Mouse (Mus musculus): ENCODE results near the gene Jpt2. TPM values are rescaled to one million over a fixed set of nuclear protein-coding genes. Genes with fewer than 3 reads are reported as not detected.

Gene Jpt2
- polyA plus RNA-seq, 1 experiment from 2014 or later, result 183 TPM

DNA sequence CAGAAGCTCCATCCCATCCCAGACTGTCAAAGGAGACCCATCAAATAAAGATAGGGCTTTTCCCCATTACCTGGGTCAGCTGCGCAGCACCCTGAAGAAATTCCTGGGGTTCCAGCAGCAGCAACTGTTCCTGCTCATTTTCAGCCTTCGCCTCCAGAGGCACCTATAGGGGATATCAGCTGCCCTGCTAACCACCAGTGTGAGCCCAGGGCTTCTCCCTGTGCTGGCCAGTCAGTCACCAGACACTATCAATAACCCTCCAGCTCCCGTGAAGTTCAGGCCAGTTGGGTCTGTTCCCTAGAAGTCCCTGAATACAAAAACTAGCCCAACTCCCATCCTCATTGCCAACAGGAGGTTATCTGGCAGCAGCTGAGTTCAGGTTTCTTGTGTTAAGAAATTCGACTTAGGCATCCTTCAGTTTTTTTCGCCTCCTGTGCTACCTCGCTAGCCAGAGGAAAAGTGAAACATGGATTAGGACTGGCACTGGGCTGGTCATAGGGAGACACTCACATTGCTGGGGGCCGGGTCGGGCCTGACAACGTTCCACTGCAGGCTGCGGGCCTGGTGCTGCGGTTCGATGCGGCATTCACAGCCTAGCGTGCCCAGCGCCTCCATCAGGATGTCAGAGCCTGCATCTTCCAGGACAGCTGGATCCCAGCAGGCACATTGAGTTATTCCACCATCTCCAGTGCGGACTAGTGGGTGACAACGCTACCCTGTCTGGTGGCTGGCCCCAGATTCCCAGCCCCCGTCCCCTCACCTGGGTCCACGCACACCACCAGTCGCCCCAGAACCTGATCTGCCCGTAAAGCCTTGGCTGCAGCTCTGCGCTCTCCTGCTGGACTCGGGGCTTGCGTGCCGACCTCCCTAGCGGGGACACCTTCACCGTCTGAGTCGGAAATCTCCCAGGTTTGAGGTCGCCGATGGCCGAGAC is 66.2 kb downstream of the Jpt2 start:
- H3K4me1 ChIP-seq (replicated peaks), result peaks cover 29% of the 10 kb centered on the region
- H3K27ac ChIP-seq, result peak overlapping the region; percentile 87
- H3K27me3 ChIP-seq (replicated peaks), result no peaks in the 10 kb centered on the region
- WGBS, result 10% methylated on average over 31 of the region's 31 CpGs
- peak overlapping the region; percentile 83 for H3K9ac ChIP-seq
- H3K9me3 ChIP-seq, result no peaks in the 10 kb centered on the region
- peaks cover 42% of the 10 kb centered on the region for H3K36me3 ChIP-seq
- peak overlapping the region; percentile 91 for H3K4me3 ChIP-seq (replicated peaks)
- peak overlapping the region; percentile 92 for H3K4me2 ChIP-seq (replicated peaks)
- peak; percentile 23 for ATAC-seq

DNA sequence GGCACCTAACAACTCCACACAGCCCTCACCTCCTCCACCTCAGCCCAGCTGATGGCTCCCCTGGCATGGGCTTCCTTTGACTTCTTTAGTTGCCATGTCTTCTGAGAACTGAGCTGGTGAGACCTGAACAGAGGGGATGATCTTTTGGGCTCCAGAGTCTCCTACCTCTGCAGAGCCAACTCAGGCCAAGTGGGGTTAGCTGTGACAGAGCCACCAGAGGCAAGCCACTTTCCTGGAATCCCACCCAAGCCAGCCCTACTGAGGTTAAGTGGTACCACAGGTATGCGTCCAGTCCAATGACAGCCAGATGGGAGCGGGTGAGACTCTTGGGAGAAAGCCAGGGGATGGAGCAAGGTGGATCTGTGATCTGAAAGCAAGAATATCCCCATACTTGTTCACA is 67.2 kb downstream of the Jpt2 start:
- Histone ChIP-seq H3K4me3 (replicated peaks) (no peak overlapping the region), H3K27ac (no peak overlapping the region), H3K36me3 (peaks cover 32% of the 10 kb centered on the region)

DNA sequence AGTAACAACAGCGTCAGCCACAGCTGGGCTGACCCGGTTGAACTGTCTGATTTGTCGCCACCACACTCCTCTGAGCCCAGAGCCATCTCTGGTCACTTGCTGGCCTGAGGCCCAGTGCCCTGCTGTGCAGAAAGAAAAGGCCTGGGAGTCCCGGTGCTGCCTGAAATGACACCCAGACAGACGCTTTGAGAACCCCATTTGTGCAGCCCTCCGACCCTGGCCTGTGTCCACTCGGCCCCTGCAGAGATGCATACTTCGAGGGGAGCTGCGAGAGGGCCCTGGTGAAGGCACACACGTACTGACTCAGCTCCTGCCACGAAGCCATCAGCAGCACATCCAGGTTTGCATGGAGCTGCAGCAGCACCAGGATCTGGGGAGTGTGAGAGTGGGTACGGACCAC is 67.7 kb downstream of the Jpt2 start:
- ATAC-seq, result no peak
- no peaks in the 10 kb centered on the region for H3K9me3 ChIP-seq
- H3K4me2 ChIP-seq (replicated peaks), result no peak overlapping the region
- H3K4me3 ChIP-seq (replicated peaks), result no peak overlapping the region
- WGBS, result 92% methylated on average over 12 of the region's 12 CpGs
- peaks cover 32% of the 10 kb centered on the region for H3K36me3 ChIP-seq
- no peaks in the 10 kb centered on the region for H3K27me3 ChIP-seq (replicated peaks)
- H3K4me1 ChIP-seq (replicated peaks), result peaks cover 30% of the 10 kb centered on the region
- no peak overlapping the region for H3K9ac ChIP-seq
- no peak overlapping the region for H3K27ac ChIP-seq

More for the DNA sequence above, 67.2 kb downstream of the Jpt2 start:
- Histone ChIP-seq H3K9ac (no peak overlapping the region), H3K4me1 (replicated peaks) (peaks cover 29% of the 10 kb centered on the region), H3K27me3 (replicated peaks) (no peaks in the 10 kb centered on the region), H3K4me2 (replicated peaks) (peak overlapping the region; percentile 92; the same call in 1 of the 2 replicates), H3K9me3 (no peaks in the 10 kb centered on the region)
- ATAC-seq, result no peak
- whole genome bisulfite sequencing, result 90% methylated on average over 2 of the region's 2 CpGs

DNA sequence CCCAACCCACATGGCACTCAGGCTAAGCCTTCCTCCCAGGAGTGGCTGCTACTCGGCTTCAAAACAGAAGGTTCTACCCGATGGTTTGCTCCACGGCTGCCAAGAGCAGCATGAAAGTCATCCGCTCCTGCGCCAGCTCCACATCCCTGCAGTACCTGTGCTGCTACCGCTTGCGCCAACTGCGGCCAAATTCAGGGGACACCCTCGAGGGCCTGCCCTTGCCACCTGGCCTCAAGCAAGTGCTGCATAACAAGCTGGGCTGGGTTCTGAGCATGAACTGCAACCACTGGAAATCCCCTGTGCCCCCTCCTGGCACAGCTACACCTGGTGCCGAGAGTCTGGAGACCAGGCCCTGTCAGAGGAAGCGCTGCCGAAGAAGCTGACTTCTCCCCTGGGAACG is 69.2 kb downstream of the Jpt2 start:
- Histone ChIP-seq H3K9ac (no peak overlapping the region), H3K4me3 (replicated peaks) (no peak overlapping the region), H3K9me3 (no peaks in the 10 kb centered on the region), H3K27ac (no peak overlapping the region), H3K4me1 (replicated peaks) (peaks cover 28% of the 10 kb centered on the region), H3K4me2 (replicated peaks) (no peak overlapping the region), H3K36me3 (peaks cover 29% of the 10 kb centered on the region), H3K27me3 (replicated peaks) (no peaks in the 10 kb centered on the region)
- WGBS, result 86% methylated on average over 13 of the region's 13 CpGs
- no peak for ATAC-seq

DNA sequence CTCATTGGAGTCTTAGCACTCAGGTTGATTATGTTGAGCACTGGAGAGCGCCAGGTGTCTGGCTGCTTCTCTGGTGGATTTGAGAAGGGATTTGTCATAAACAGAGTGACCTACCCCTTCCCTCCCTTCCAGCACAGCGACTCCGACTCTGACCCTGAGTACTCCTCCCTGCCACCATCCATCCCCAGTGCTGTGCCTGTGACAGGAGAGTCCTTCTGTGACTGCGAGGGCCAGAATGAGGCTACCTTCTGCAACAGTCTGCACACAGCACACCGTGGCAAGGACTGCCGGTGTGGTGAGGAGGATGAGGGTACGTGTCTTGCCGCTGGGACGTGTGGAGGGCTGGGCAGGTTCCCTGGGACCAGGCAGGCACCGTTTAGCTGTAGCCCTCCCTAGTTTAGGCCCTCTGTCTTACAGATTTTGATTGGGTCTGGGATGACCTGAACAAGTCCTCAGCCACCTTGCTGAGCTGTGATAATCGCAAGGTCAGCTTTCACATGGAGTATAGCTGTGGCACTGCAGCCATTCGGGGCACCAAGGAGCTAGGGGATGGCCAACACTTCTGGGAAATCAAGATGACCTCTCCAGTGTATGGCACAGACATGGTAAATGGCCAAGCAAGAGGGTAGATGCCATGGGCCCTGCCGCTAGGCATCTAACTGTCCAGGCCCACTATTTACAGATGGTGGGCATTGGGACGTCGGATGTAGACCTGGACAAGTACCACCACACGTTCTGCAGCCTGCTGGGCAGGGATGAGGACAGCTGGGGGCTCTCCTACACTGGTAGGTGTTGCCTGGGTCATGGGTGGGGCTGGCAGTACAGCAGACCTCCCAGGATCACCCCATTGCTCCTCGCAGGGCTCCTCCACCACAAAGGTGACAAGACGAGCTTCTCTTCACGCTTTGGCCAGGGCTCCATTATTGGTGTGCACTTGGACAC is 70.1 kb downstream of the Jpt2 start:
- H3K9me3 ChIP-seq, result no peaks in the 10 kb centered on the region
- H3K4me1 ChIP-seq (replicated peaks), result peaks cover 24% of the 10 kb centered on the region
- no peak overlapping the region for H3K4me2 ChIP-seq (replicated peaks)
- no peak overlapping the region for H3K9ac ChIP-seq
- WGBS, result 86% methylated on average over 19 of the region's 19 CpGs
- peaks cover 29% of the 10 kb centered on the region for H3K36me3 ChIP-seq
- no peaks in the 10 kb centered on the region for H3K27me3 ChIP-seq (replicated peaks)
- H3K27ac ChIP-seq, result no peak overlapping the region
- no peak for ATAC-seq
- no peak overlapping the region for H3K4me3 ChIP-seq (replicated peaks)

DNA sequence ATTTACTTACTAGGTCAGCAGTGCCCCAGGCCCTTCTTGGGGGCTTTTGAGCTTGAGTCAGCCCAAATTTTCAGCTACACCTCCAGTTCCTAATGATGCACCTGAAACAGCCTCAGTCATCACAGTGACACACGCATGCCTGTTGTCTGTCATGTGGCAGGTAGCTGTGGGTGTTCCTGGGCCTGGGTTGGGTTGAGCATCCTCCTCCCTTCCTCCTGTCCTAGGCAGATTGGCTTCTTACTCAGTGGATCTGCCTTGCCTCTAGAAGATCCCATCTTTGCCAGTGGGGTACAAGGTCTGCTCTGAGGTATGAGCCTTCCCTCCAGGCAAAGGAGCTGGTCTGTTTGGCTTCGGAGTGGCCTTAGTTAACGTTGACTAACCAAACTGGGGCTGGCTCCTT is 71.6 kb downstream of the Jpt2 start:
- peaks cover 29% of the 10 kb centered on the region for H3K36me3 ChIP-seq
- WGBS, result 86% methylated on average over 3 of the region's 3 CpGs
- H3K4me1 ChIP-seq (replicated peaks), result peaks cover 25% of the 10 kb centered on the region
- no peaks in the 10 kb centered on the region for H3K9me3 ChIP-seq
- no peak for ATAC-seq
- no peak overlapping the region for H3K4me2 ChIP-seq (replicated peaks)
- no peak overlapping the region for H3K27ac ChIP-seq
- H3K4me3 ChIP-seq (replicated peaks), result no peak overlapping the region
- H3K27me3 ChIP-seq (replicated peaks), result no peaks in the 10 kb centered on the region
- H3K9ac ChIP-seq, result no peak overlapping the region

Other genes with a start within 250 kb of the Jpt2 start
- gene Rnf151, start 242.6 kb downstream of the Jpt2 start, polyA plus RNA-seq (2015; fragmentation: Nextera tagmentation; extraction: Ambion mirVana), result 0.11 and 0.19 TPM in 2 replicates
- 1,514 and 1,667 TPM in 2 replicates for gene Rps2, start 242.6 kb downstream of the Jpt2 start, polyA plus RNA-seq (2015; fragmentation: Nextera tagmentation; extraction: Ambion mirVana)
- gene Ndufb10, start 236.2 kb downstream of the Jpt2 start, polyA plus RNA-seq (2015; fragmentation: Nextera tagmentation; extraction: Ambion mirVana), result 303 and 319 TPM in 2 replicates
- gene Rpl3l, start 232.9 kb downstream of the Jpt2 start, polyA plus RNA-seq (2015; fragmentation: Nextera tagmentation; extraction: Ambion mirVana), result not detected in 2 replicates
- 32.4 and 33.9 TPM in 2 replicates for gene Msrb1, start 224.0 kb downstream of the Jpt2 start, polyA plus RNA-seq (2015; fragmentation: Nextera tagmentation; extraction: Ambion mirVana)
- gene Hs3st6, start 207.7 kb downstream of the Jpt2 start, polyA plus RNA-seq (2015; fragmentation: Nextera tagmentation; extraction: Ambion mirVana), result 0.78 and 0.81 TPM in 2 replicates
- not detected in 2 replicates for gene Meiob, start 156.4 kb downstream of the Jpt2 start, polyA plus RNA-seq (2015; fragmentation: Nextera tagmentation; extraction: Ambion mirVana)
- gene Hagh, start 120.5 kb downstream of the Jpt2 start, polyA plus RNA-seq (2015; fragmentation: Nextera tagmentation; extraction: Ambion mirVana), result 55.1 and 69.8 TPM in 2 replicates
- gene Fahd1, start 110.3 kb downstream of the Jpt2 start, polyA plus RNA-seq (2015; fragmentation: Nextera tagmentation; extraction: Ambion mirVana), result 77.1 and 77.6 TPM in 2 replicates
- gene Igfals, start 94.7 kb downstream of the Jpt2 start, polyA plus RNA-seq (2015; fragmentation: Nextera tagmentation; extraction: Ambion mirVana), result 3.4 and 4.4 TPM in 2 replicates
- gene Nubp2, start 74.3 kb downstream of the Jpt2 start, polyA plus RNA-seq (2015; fragmentation: Nextera tagmentation; extraction: Ambion mirVana), result 51.5 and 57.9 TPM in 2 replicates
- gene Spsb3, start 74.0 kb downstream of the Jpt2 start, polyA plus RNA-seq (2015; fragmentation: Nextera tagmentation; extraction: Ambion mirVana), result 32.0 and 33.4 TPM in 2 replicates
- gene Eme2, start 65.6 kb downstream of the Jpt2 start, polyA plus RNA-seq (2015; fragmentation: Nextera tagmentation; extraction: Ambion mirVana), result 27.3 and 27.4 TPM in 2 replicates
- 111 and 117 TPM in 2 replicates for gene Mrps34, start 65.6 kb downstream of the Jpt2 start, polyA plus RNA-seq (2015; fragmentation: Nextera tagmentation; extraction: Ambion mirVana)
- gene Nme3, start 64.2 kb downstream of the Jpt2 start, polyA plus RNA-seq (2015; fragmentation: Nextera tagmentation; extraction: Ambion mirVana), result 71.7 and 85.4 TPM in 2 replicates
- 22.4 and 23.2 TPM in 2 replicates for gene Mapk8ip3, start 23.7 kb downstream of the Jpt2 start, polyA plus RNA-seq (2015; fragmentation: Nextera tagmentation; extraction: Ambion mirVana)
- 5.2 and 5.3 TPM in 2 replicates for gene Cramp1l, start 55.1 kb upstream of the Jpt2 start, polyA plus RNA-seq (2015; fragmentation: Nextera tagmentation; extraction: Ambion mirVana)
- 12.3 and 14.8 TPM in 2 replicates for gene Ift140, start 55.4 kb upstream of the Jpt2 start, polyA plus RNA-seq (2015; fragmentation: Nextera tagmentation; extraction: Ambion mirVana)
- 22.8 and 23.2 TPM in 2 replicates for gene Tmem204, start 122.9 kb upstream of the Jpt2 start, polyA plus RNA-seq (2015; fragmentation: Nextera tagmentation; extraction: Ambion mirVana)
- 34.0 and 39.3 TPM in 2 replicates for gene Telo2, start 155.3 kb upstream of the Jpt2 start, polyA plus RNA-seq (2015; fragmentation: Nextera tagmentation; extraction: Ambion mirVana)
- gene Ptx4, start 160.1 kb upstream of the Jpt2 start, polyA plus RNA-seq (2015; fragmentation: Nextera tagmentation; extraction: Ambion mirVana), result 0.15 and 0.25 TPM in 2 replicates
- gene Clcn7, start 172.7 kb upstream of the Jpt2 start, polyA plus RNA-seq (2015; fragmentation: Nextera tagmentation; extraction: Ambion mirVana), result 20.3 and 20.4 TPM in 2 replicates
- gene Ccdc154, start 201.8 kb upstream of the Jpt2 start, polyA plus RNA-seq (2015; fragmentation: Nextera tagmentation; extraction: Ambion mirVana), result 0.16 and 0.19 TPM in 2 replicates
- gene Gm38655, start 214.8 kb upstream of the Jpt2 start, polyA plus RNA-seq (2015; fragmentation: Nextera tagmentation; extraction: Ambion mirVana), result 1.2 and 1.7 TPM in 2 replicates
- 37.4 and 39.5 TPM in 2 replicates for gene BC003965, start 223.9 kb upstream of the Jpt2 start, polyA plus RNA-seq (2015; fragmentation: Nextera tagmentation; extraction: Ambion mirVana)
- gene Unkl, start 227.7 kb upstream of the Jpt2 start, polyA plus RNA-seq (2015; fragmentation: Nextera tagmentation; extraction: Ambion mirVana), result 6.0 and 6.6 TPM in 2 replicates

Measured in intestine, embryonic 15.5 days (tissue).